Mouse (Mus musculus): ENCODE data around the gene Etfa.
A peak's percentile ranks its signal among the peaks of the same experiment; 100 is the strongest.

Gene Etfa

DNA sequence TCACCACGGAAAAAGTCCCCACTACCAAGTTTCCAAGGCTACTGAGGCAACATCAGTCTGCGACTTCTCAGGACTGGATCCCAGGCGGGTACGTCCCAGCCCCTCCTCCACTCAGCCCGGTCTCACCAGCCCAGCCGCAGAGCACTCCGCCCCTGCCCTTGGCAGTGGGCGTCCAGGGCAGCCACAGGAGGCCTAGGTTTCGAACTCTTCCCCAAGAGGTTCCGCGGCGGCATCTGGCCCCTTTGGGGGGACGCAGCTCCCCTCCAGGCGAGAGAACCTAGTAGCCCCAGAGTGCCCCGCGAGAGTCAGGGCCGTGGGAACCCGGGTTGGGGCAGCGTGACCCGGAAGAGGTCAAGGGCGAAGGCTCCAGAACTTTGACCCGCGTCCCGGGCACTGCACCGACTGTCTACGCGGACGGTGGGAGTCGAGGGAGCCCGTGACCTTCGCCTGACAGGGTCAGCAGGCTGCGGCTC, 486 bp downstream of the Etfa start:
- peak; percentile 13 for DNase-seq (ENCODE audit: low spot score)

DNA sequence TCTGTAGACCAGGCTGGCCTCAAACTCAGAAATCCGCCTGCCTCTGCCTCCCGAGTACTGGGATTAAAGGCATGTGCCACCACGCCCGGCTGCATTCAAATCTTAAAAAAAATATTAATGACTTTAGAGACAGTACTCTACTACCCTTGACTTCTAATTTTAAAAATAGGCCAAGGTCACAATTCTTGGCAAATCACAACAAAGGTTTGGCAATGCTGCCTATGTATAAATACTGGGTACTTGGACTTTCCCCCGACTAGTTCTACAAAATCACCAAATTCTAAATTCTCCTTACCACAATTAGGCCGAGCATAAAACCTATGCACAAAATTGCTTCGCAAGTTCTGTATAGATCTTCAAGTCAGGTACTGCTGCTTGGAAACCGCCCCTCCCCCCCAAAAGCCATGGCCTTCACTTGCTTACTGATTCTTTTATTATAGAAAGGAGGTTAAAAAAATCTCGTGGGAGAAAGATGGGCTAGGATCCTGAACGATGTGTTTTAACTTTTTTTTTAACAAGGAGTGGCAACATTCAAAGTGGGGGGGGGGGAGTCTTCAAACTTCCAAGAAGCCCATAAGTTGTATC, 1.3 kb downstream of the Etfa start:
- no peak for DNase-seq (ENCODE audit: low spot score)

- no peak for DNase-seq (ENCODE audit: low spot score)
These were observed 2.3 kb downstream of the Etfa start for GRCm38 (mm10) chr9:55509731-55510130.

GRCm38 (mm10) chr9:55508701-55509100, 3.3 kb downstream of the Etfa start:
- DNase-seq (ENCODE audit: low spot score): no peak

DNA sequence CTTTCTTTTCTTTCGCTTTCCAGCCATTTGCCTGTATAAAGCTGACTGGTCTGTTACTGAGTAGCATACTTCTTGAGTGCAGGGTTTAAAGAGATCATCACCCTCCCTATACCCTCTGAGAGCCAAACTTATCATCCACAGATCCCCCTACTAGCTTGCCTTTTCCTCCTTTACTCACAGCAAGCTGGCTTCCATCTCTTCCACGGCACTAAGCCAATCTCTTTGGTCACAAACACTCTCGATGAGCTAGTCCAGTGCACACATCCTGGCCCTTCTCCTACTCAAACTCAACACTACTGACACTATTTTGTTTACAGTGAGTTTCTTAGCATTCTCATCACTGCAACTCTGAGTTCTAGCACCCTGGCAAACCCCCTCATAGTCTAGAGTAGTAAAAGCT, 4.1 kb downstream of the Etfa start:
- no peak for DNase-seq (ENCODE audit: low spot score)

DNA sequence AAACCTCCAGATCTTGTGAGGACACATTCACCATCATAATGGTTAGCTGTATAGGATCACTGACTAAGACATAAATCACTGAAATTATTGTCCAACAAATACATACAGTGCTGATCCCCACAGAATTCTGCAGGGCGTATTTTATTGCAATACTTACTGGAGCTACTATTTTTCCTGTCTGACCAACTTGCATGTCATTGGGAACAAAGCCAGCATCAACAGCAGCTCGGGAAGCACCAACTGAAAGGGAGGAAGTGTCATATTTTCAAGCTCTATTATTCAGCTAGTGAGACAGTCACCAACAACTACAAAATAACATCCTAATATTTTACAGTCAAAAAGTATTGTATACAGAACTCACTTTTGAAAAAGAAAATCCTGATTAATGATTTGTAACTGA, 29.9 kb downstream of the Etfa start:
- no peak for DNase-seq (ENCODE audit: low spot score)

DNA sequence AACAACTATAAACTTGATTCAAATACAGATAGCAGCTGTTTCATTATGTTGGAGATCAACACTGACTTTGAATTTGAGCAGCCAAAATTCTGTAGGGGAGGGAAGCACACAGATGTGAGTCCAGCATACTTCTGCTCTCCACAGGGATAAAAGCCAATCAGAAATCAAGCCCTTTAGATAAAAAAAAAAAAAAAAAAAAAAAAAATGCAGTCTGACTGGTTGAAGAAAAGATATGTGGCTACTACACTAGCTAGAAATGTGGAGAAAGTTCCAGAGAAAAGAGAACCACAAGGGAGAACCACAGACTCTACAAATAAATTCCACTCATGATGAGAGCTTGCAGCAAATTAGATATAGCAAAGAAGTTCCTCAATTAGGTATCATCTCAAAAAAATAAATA, 33.3 kb downstream of the Etfa start:
- DNase-seq (ENCODE audit: low spot score): no peak

DNA sequence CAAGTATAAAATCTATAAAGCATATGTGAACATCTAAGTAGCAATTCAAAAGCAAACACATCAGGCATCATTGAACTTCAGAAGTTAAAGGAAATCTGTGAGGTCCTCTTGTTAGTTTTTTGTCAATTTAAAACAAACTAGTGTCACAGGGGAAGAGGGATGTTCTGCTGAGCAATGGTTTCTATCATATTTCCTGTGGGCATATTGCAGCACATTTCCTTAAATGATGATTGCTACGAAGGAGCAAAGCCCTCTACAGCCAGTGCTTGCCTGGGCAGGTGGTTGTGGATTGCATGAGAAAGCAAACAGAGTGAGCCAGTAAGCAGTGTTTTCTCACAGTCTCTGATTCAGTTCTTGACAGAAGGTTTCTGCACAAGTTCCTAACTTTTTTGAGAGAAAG, 36.0 kb downstream of the Etfa start:
- DNase-seq (ENCODE audit: low spot score): no peak

DNA sequence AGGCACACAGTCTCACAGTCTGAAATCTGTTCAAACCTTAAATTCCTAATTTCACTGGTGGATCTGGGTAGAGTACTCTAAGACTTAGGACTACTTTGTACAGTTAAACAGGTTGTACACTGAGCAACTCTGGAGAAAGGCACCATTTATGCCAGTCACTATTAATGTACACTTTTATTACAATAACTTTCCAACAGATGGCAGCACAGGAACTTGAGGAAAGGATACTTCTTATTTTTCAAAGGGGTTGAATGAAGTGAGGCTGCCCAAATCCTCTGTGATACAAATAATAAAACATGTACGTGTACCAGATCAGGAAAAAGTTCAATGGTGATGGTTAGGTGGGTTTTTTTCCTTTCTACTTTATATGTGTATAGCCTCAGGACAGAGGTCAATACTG, 43.6 kb downstream of the Etfa start:
- no peak for DNase-seq (ENCODE audit: low spot score)

GRCm38 (mm10) chr9:55453366-55453765, 58.7 kb downstream of the Etfa start:
- no peak for DNase-seq (ENCODE audit: low spot score)

GRCm38 (mm10) chr9:55452906-55453305, 59.1 kb downstream of the Etfa start:
- DNase-seq (ENCODE audit: low spot score): no peak

- no peak for DNase-seq (ENCODE audit: low spot score)
These were observed 60.6 kb downstream of the Etfa start for GRCm38 (mm10) chr9:55451426-55451825.

GRCm38 (mm10) chr9:55450035-55450434, 62.0 kb downstream of the Etfa start:
- DNase-seq (ENCODE audit: low spot score): no peak

- no peak for DNase-seq (ENCODE audit: low spot score)
These were observed 62.9 kb downstream of the Etfa start for GRCm38 (mm10) chr9:55449108-55449507.

DNA sequence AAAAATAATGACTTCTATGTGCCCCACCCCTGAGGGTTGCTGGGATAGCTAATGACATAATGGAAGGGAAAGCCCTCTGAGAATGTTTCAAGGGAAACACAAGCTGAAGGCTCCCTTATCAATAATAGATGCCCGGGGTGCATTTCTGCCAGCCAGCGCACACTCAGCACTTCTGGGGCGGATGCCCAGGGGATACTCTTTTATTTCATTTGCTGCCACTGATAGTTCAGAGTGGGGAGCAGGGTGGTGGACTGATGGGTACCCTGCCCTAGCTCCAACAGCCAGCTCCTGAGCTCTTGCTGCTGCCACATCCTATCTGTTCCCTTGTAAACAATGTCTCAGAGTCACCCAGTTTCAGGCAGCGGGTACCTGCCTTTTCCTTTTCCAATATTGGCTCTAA, 64.5 kb downstream of the Etfa start:
- DNase-seq (ENCODE audit: low spot score): no peak

DNA sequence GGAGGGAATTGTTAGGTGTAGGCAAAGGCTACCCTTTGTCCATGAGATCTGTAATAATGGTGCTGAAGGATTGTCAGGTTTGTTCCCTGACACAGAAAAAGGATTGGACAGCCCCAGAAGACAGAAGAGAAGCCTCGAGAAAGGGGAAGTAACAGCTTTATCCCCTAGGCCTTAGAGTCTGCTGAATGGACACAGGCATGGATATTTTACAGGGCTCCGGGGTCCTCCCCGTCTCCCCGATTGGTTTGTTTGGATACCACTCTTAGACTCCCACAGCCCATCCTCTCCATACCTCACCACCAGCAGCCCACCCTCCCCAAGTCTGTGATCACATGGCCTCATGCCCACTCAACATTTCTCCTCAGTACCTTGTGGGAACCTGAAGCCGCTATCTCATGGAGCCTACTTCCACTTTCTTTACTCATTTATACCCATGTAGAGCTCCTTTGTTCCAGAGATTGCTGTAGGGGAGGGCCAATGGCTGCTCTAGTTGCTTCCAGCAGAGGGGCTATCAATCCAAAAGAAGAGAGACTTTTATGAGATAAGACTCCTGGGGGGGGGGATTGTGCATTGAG, 72.8 kb downstream of the Etfa start:
- no peak for DNase-seq (ENCODE audit: low spot score)

GRCm38 (mm10) chr9:55438433-55438832, 73.6 kb downstream of the Etfa start:
- no peak for DNase-seq (ENCODE audit: low spot score)

- no peak for DNase-seq (ENCODE audit: low spot score)
These were observed 78.2 kb downstream of the Etfa start for GRCm38 (mm10) chr9:55433875-55434274.

GRCm38 (mm10) chr9:55432306-55433289, 79.4 kb downstream of the Etfa start:
- DNase-seq (ENCODE audit: low spot score): no peak

- no peak for DNase-seq (ENCODE audit: low spot score)
These were observed 81.9 kb downstream of the Etfa start for GRCm38 (mm10) chr9:55430133-55430532.

GRCm38 (mm10) chr9:55429242-55429975, 82.6 kb downstream of the Etfa start:
- DNase-seq (ENCODE audit: low spot score): peak; percentile 26

- DNase-seq (ENCODE audit: low spot score): no peak
These were observed 86.7 kb downstream of the Etfa start for GRCm38 (mm10) chr9:55425271-55425810.

All from urinary bladder, postnatal 10 days (tissue).